Mouse (Mus musculus) limb, embryonic 14.5 days (tissue): Measurements from ENCODE around the gene Eva1c. TPM values are rescaled to one million over a fixed set of nuclear protein-coding genes. Genes with fewer than 3 reads are reported as not detected.

Source experiments
- ATAC-seq: fragments of 200-750 bp; cut with Nextera tagmentation; 2 replicates; pipeline ENCODE4 v1.8.0; 2017; ENCODE audit warnings: low read depth, moderate number of reproducible peaks, moderate TSS enrichment; ENCODE audit not compliant: low FRiP score
- DNase-seq: peaks from one replicate; pipeline ENCODE4 v3.0.0-alpha.2; 2015; ENCODE audit warnings: low spot score
- H3K27ac ChIP-seq: fragments of 300-500 bp; sonication (generic); replicated peaks from 2 replicates; pipeline ENCODE4 v1.5.1; 2014; ENCODE audit warnings: low read depth, mild to moderate bottlenecking, low read length, moderate library complexity, mixed read lengths
- H3K27me3 ChIP-seq: fragments of 300-500 bp; sonication (generic); 2 replicates; pipeline ENCODE4 v1.6.1; 2014; ENCODE audit warnings: low read length, mixed read lengths; ENCODE audit not compliant: control insufficient read depth, insufficient read depth
- H3K36me3 ChIP-seq: fragments of 300-500 bp; sonication (generic); 2 replicates; pipeline ENCODE4 v1.6.1; 2014; ENCODE audit warnings: mild to moderate bottlenecking, low read length, moderate library complexity, mixed read lengths; ENCODE audit not compliant: control insufficient read depth, insufficient read depth
- H3K4me1 ChIP-seq: fragments of 300-500 bp; sonication (generic); 2 replicates; pipeline ENCODE4 v1.6.1; 2014; ENCODE audit warnings: antibody characterized with exemption, low read length, mixed read lengths; ENCODE audit not compliant: control insufficient read depth, insufficient read depth
- H3K4me2 ChIP-seq: fragments of 300-500 bp; sonication (generic); replicated peaks from 2 replicates; pipeline ENCODE4 v1.6.1; 2014; ENCODE audit warnings: low read depth, mild to moderate bottlenecking, low read length, moderate library complexity; ENCODE audit not compliant: severe bottlenecking
- H3K4me3 ChIP-seq: fragments of 300-500 bp; sonication (generic); replicated peaks from 2 replicates; pipeline ENCODE4 v1.5.1; 2014; ENCODE audit warnings: low read length
- H3K9ac ChIP-seq: fragments of 300-500 bp; sonication (generic); 2 replicates; pipeline ENCODE4 v1.6.1; 2014; ENCODE audit warnings: mild to moderate bottlenecking, low read depth, low read length, moderate library complexity; ENCODE audit not compliant: severe bottlenecking
- H3K9me3 ChIP-seq: fragments of 300-500 bp; sonication (generic); 2 replicates; pipeline ENCODE4 v1.6.1; 2016; ENCODE audit warnings: low read length; ENCODE audit not compliant: control insufficient read depth
- POLR2A ChIP-seq: fragments of 200-500 bp; IDR thresholded peaks from 2 replicates; pipeline ENCODE4 v1.8.0; 2012; ENCODE audit warnings: inconsistent platforms, mild to moderate bottlenecking, moderate library complexity, borderline replicate concordance; ENCODE audit not compliant: insufficient read depth, insufficient read length; ENCODE audit errors: extremely low read depth
- WGBS: fragments of 180-500 bp; shearing (Covaris S2); extraction: QIAGEN DNeasy Blood & Tissue Kit; methylation state at CpG from one replicate; pipeline ENCODE4 v1.1.7; 2014; 5-methylcytosine and 5-hydroxymethylcytosine counted together
- polyA plus RNA-seq, 2 experiments: library from polyadenylated mRNA; depleted of rRNA in 1 of 2; stranded (reverse) in 1 of 2; unstranded in 1 of 2; fragments of >200 nt; fragmentation: Nextera tagmentation in 1 of 2; extraction: Ambion mirVana in 1 of 2; gene quantifications; 2 replicates each; pipeline versions ENCODE4 v1.2.1 to v1.2.3; 2012 to 2014

Eva1c gene
- polyA plus RNA-seq, 2 experiments = 1.4 to 2.6 TPM

DNA sequence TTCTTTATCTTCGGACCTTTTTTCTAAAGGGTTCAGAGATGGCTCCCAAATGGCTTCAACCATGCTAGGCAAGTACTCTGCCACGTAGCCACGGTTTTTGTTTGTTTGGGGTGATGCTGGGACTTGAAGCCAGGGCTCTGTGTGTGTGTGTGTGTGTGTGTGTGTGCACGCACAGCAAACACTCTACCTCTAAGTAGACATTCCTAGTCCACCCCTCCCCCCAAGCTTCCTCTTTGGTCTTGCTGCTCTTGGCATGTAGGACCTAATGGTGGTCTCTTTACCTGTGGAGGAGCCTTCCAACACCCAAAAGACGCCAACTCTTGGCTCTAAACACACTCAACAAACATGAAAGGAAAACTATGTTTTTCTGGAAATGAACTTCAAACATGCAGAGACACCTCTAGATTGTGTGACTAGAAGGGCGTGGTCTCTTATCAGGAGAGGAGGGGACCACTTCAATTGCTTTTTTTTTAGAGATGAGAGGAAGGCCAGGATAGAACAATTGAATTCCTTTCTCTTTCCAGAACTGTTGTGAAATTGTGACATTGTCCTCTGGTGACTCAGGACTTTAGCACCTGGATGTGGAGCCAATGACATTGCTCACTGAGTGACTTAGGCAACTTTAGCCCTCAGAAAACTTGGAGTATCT is 30.2 kb downstream of the Eva1c start:
- WGBS = 86% methylated on average over 6 of the region's 6 CpGs
- ATAC-seq = no peak
- no peaks in the 10 kb centered on the region for H3K27me3 ChIP-seq
- H3K9ac ChIP-seq = no peak overlapping the region
- H3K9me3 ChIP-seq = no peaks in the 10 kb centered on the region
- H3K4me2 ChIP-seq = no peak overlapping the region
- H3K36me3 ChIP-seq = no peaks in the 10 kb centered on the region
- TF ChIP-seq POLR2A = no peak
- H3K4me1 ChIP-seq = peaks cover 13% of the 10 kb centered on the region; the same call in 1 of the 2 replicates
- H3K27ac ChIP-seq = no peak overlapping the region
- no peak for DNase-seq
- H3K4me3 ChIP-seq = no peak overlapping the region

DNA sequence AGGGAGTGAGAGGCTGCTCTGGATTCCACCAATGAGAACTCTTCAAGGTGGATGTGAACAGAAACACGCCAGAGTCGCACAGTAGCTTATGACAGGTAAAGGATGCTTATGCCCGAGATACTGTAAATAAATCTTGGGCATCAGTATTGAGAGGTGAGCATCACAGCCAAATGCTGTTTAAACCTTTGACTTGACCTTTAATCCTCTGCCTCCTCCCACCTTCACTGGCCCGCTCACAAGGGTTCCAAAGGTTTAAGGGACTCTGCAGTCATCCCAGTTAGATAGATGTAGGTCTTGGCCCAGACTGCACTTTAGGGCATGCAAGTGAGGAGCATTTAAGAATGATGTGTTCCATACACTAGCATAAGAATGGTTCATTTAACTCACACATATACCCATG is 31.7 kb downstream of the Eva1c start:
- DNase-seq = no peak
- H3K9me3 ChIP-seq = no peaks in the 10 kb centered on the region
- no peak for ATAC-seq
- H3K4me2 ChIP-seq = no peak overlapping the region
- no peak overlapping the region for H3K27ac ChIP-seq
- peaks cover 5% of the 10 kb centered on the region; the same call in 1 of the 2 replicates for H3K4me1 ChIP-seq
- no peak for TF ChIP-seq POLR2A
- H3K9ac ChIP-seq = no peak overlapping the region
- H3K36me3 ChIP-seq = no peaks in the 10 kb centered on the region
- no peaks in the 10 kb centered on the region for H3K27me3 ChIP-seq
- H3K4me3 ChIP-seq = no peak overlapping the region
- WGBS = 76% methylated on average over 4 of the region's 4 CpGs

DNA sequence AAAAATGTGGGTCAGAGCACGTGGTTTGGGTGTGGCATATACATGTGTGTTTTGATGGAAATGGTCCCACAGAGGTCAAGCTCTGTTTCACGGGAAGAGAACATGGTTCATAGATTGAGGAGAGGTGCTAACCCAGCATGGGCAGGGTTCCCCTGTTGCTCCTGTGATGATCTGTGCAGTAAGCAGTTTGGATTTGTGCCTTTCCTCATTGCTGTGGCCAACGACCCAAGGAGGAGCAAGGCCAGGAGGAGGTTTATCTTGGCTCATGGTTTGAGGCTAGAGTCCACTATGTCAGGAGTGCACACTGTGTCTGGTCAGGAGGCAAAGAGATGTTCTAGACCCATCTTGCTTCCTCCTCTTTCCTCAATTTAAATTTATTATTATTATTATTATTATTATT is 36.5 kb downstream of the Eva1c start:
- Histone ChIP-seq H3K4me2 (no peak overlapping the region), H3K27ac (no peak overlapping the region), H3K9ac (no peak overlapping the region), H3K36me3 (no peaks in the 10 kb centered on the region), H3K4me3 (no peak overlapping the region), H3K4me1 (peaks cover 17% of the 10 kb centered on the region), H3K27me3 (no peaks in the 10 kb centered on the region), H3K9me3 (no peaks in the 10 kb centered on the region)
- 62% methylated on average over 3 of the region's 3 CpGs for WGBS
- ATAC-seq (no peak), DNase-seq (no peak)
- TF ChIP-seq POLR2A = no peak

DNA sequence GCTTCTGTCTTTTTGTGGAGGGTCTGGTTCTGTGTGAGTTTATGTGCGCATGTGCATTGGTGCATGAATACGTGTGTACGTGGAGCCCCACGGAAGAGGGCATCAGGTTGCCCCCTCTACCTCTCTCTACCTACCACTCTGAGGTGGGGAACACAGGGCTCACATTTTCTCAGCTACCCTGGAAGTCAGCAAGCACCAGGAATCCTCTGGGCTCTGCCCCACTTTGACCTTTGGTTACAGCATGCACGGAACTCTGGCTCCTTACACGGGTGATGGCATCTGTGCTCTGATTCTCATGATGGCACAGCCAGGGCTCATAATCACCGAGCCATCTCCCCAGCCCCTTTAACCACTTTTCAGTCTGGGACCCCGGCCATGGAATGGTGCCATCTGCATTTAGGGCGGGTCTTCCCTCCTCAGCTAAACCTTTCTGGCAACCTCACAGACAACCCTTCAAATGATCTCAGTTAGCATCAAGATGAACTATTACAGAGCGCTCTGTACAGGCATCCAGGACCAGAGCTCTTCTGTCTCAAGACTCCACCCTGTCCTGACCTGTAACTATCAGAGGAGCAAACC is 37.0 kb downstream of the Eva1c start:
- DNase-seq (no peak), ATAC-seq (no peak)
- TF ChIP-seq POLR2A = no peak
- no peak overlapping the region for H3K4me3 ChIP-seq
- no peaks in the 10 kb centered on the region for H3K9me3 ChIP-seq
- peaks cover 19% of the 10 kb centered on the region for H3K4me1 ChIP-seq
- WGBS = 80% methylated on average over 10 of the region's 10 CpGs
- H3K27me3 ChIP-seq = no peaks in the 10 kb centered on the region
- H3K27ac ChIP-seq = no peak overlapping the region
- no peaks in the 10 kb centered on the region for H3K36me3 ChIP-seq
- no peak overlapping the region for H3K4me2 ChIP-seq
- no peak overlapping the region for H3K9ac ChIP-seq

DNA sequence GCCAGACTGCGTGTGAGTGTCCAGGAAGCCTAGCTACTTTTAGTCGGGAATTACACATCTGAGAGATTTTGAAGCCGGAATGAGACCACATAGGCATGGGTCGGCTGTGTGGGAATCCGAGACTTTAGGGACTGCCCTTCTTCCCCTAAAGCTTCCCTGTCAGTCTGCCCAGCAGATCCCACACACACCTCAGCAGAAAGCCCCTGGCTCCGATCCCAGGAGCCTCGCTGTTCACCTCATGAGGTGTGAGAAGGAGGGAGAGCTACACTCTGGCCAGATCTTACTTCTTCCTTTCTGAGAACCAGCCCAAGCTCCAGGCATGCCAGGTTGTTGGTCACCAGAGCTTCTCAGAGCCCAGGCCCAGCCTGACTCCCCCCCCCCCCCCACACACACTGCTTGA is 38.2 kb downstream of the Eva1c start:
- no peak for TF ChIP-seq POLR2A
- Histone ChIP-seq H3K4me1 (peaks cover 19% of the 10 kb centered on the region), H3K9me3 (no peaks in the 10 kb centered on the region), H3K9ac (no peak overlapping the region), H3K27ac (0 out of 2 replicates have a peak overlapping the region, but pooled peaks have one; percentile 14), H3K36me3 (no peaks in the 10 kb centered on the region), H3K27me3 (no peaks in the 10 kb centered on the region), H3K4me3 (no peak overlapping the region), H3K4me2 (no peak overlapping the region)
- WGBS = 46% methylated on average over 7 of the region's 7 CpGs
- peak; percentile 25 for DNase-seq
- no peak; the same call in 1 of the 2 replicates for ATAC-seq
